Comparison of ENCODE assay signal across 8 mouse cellular contexts in the genomic region with DNA sequence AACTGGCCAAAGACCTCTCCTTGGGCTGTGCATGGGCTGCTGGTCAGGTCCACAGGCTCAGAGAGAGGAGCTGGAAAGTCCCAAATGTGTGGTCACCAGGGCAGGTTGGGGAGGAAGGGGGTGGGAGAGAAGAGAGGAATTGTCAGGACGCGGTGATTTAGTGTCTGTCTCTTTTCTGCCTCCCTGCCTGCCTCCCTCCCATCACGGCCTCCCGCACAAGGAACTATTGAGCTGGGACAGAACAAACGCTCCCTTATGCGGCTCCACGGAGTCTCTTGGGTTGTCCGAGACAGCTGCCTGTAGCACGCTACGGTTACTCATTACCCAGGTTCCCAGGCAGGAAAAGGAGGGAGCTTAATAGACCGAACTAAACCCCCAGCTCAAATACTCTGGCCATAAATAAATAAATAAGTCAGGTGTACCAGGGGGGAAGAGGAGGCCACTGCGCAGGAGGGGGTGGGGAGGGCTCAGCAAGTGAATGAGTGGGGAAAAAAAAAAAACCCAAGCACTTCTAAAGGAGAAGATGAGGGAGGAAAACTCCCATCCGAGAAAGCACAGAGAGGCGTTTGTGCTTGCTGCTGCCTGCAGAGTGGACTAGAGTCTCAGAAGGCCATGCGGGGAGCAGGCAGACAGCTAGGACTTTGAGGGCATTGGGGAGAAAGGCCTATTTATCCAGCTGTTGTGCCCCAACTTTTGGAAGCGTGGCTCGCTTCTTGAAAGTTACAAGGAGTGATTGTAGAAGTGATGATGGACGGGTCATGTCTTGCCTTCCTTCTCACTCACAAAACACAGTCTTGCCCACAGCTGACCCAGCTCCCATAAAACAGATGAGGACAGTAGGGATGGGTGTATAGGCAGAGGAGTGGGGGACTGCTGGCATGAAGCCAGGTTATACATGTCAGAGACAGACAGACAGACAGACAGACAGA.
A peak's percentile ranks its signal among the peaks of the same experiment; 100 is the strongest.
DNase-seq lines count a peak whose midpoint lies in the region; ATAC-seq and TF ChIP-seq lines count a peak whose summit lies in the region.

No protein-coding gene starts in this region.

- H3K4me2 ChIP-seq in embryonic facial prominence, embryonic 13.5 days = peak overlapping the region; percentile 18
- no peak overlapping the region for H3K4me2 ChIP-seq in midbrain, embryonic 11.5 days

- H3K9ac ChIP-seq in embryonic facial prominence, embryonic 13.5 days = no peak overlapping the region
- 0 out of 2 replicates have a peak overlapping the region, but pooled peaks have one; percentile 12 for H3K9ac ChIP-seq in midbrain, embryonic 11.5 days (ENCODE audit: low read length)

- 0 out of 2 replicates have a peak, but pooled peaks cover 3% of the 10 kb centered on the region for H3K27me3 ChIP-seq in embryonic facial prominence, embryonic 13.5 days
- no peaks in the 10 kb centered on the region for H3K27me3 ChIP-seq in kidney, adult 2 months (replicated peaks; ENCODE audit: control insufficient read depth, insufficient read depth, low read length)
- H3K27me3 ChIP-seq in midbrain, embryonic 11.5 days (ENCODE audit: control insufficient read depth, insufficient read depth, low read length) = peaks cover 81% of the 10 kb centered on the region

- H3K27ac ChIP-seq in embryonic facial prominence, embryonic 13.5 days = peak overlapping the region; percentile 68
- no peak overlapping the region for H3K27ac ChIP-seq in kidney, adult 2 months (ENCODE audit: insufficient read depth, low read depth, low read length)
- H3K27ac ChIP-seq in midbrain, embryonic 11.5 days (ENCODE audit: low read depth, low read length) = no peak overlapping the region; the same call in none of the 2 replicates

- DNase-seq in cerebellum, adult 9-11 months = peak; percentile 25
- DNase-seq in cerebellum, postnatal 4 days (ENCODE audit: low spot score in 2 of 2) = no peak
- DNase-seq in kidney, adult 2 months = peak; percentile 59
- DNase-seq in midbrain, embryonic 11.5 days (ENCODE audit: low spot score, missing footprints) = peak; percentile 86
- no peak for DNase-seq in gastrocnemius, adult 8-10 months (ENCODE audit: low spot score in 2 of 2)
- no peak for DNase-seq in thymus, postnatal 4 days
- no peak for DNase-seq in cerebellum, adult 8-10 months

- no peak for TF ChIP-seq POLR2A in kidney, adult 2 months (IDR thresholded peaks at IDR 0.05; ENCODE audit: low read depth, low read length)

- TF ChIP-seq CTCF in kidney, adult 2 months (conservative IDR thresholded peaks at IDR 0.05; ENCODE audit: insufficient read depth, insufficient read length, low read depth, low read length) = no peak

- H3K4me1 ChIP-seq in embryonic facial prominence, embryonic 13.5 days = peaks cover 10% of the 10 kb centered on the region
- no peaks in the 10 kb centered on the region for H3K4me1 ChIP-seq in kidney, adult 2 months (ENCODE audit: control insufficient read depth, insufficient read depth, low read length)
- peaks cover 10% of the 10 kb centered on the region; the same call in 1 of the 2 replicates for H3K4me1 ChIP-seq in midbrain, embryonic 11.5 days (ENCODE audit: control insufficient read depth, insufficient read depth, low read length)

- no peaks in the 10 kb centered on the region for H3K36me3 ChIP-seq in embryonic facial prominence, embryonic 13.5 days
- H3K36me3 ChIP-seq in kidney, adult 2 months (ENCODE audit: control insufficient read depth, insufficient read depth, low read length) = no peaks in the 10 kb centered on the region
- no peaks in the 10 kb centered on the region for H3K36me3 ChIP-seq in midbrain, embryonic 11.5 days (ENCODE audit: control insufficient read depth, insufficient read depth, low read length)

- 20% methylated on average over 18 of the region's 18 CpGs for WGBS in embryonic facial prominence, embryonic 13.5 days
- 21% methylated on average over 18 of the region's 18 CpGs for WGBS in kidney, adult 2 months
- WGBS in midbrain, embryonic 11.5 days = 43% methylated on average over 18 of the region's 18 CpGs

- no peaks in the 10 kb centered on the region for H3K9me3 ChIP-seq in embryonic facial prominence, embryonic 13.5 days
- H3K9me3 ChIP-seq in midbrain, embryonic 11.5 days (ENCODE audit: control insufficient read depth, low read length) = no peaks in the 10 kb centered on the region

- peak; percentile 74; the same call in 1 of the 2 replicates for ATAC-seq in embryonic facial prominence, embryonic 13.5 days (ENCODE audit: insufficient number of reproducible peaks, insufficient read depth, low FRiP score, low TSS enrichment, low read depth)
- peak; percentile 85 for ATAC-seq in midbrain, embryonic 11.5 days (ENCODE audit: low FRiP score)

- H3K4me3 ChIP-seq in embryonic facial prominence, embryonic 13.5 days = no peak overlapping the region
- H3K4me3 ChIP-seq in kidney, adult 2 months (ENCODE audit: insufficient read depth, low read depth, low read length) = no peak overlapping the region
- no peak overlapping the region for H3K4me3 ChIP-seq in midbrain, embryonic 11.5 days (ENCODE audit: low read depth, low read length)

Comparison
In these comparisons a context has a peak if more than half of its experiments do, and no peak if none do; other contexts are left out.
1. DNase-seq: peak in cerebellum, adult 9-11 months (single experiment), kidney, adult 2 months (single experiment) and midbrain, embryonic 11.5 days (single experiment); none in cerebellum, postnatal 4 days (0 of 2), gastrocnemius, adult 8-10 months (0 of 2), thymus, postnatal 4 days (single experiment) and cerebellum, adult 8-10 months (single experiment).